Mouse (Mus musculus) large intestine, adult 2 months (tissue): ENCODE data around the gene Tbc1d30. TPM values are rescaled to one million over a fixed set of nuclear protein-coding genes. Genes with fewer than 3 reads are reported as not detected.

ENCODE experiments used
- DNase-seq: peaks from one replicate; pipeline ENCODE4 v3.0.0-alpha.2; 2012; ENCODE audit warnings: low read depth, low spot score
- WGBS: fragments of 180-500 bp; shearing (Covaris S2); methylation state at CpG from one replicate; pipeline ENCODE4 v1.1.7; 2018; 5-methylcytosine and 5-hydroxymethylcytosine counted together
- polyA plus RNA-seq: library from polyadenylated mRNA; depleted of rRNA; stranded (reverse); fragments of >200 nt; gene quantifications from 2 replicates; pipeline ENCODE4 v1.2.3, GENCODE M21; 2012

Gene Tbc1d30
- polyA plus RNA-seq, 1 experiment: 3.5 TPM

DNA sequence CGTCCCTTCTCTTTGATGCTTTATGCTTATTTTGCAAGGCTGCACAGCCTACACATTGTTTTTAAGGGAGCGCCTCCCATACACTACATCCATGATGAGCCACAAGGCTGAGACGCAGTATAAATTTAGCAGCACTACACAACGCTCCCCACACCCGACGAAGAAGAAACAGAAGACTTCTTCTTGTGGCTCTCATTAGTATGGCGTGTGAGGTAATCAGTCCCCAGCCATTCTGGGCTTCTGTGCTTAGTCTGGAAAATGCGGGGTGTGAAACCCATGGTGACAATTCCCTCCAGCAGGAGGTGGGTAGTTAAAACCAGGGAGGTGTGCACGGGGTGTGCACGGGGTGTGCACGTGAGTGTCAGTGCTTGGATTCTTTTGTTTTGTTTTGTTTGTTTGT lies 70.1 kb downstream of the Tbc1d30 start:
- WGBS: 93% methylated on average over 11 of the region's 11 CpGs
- no peak for DNase-seq

DNA sequence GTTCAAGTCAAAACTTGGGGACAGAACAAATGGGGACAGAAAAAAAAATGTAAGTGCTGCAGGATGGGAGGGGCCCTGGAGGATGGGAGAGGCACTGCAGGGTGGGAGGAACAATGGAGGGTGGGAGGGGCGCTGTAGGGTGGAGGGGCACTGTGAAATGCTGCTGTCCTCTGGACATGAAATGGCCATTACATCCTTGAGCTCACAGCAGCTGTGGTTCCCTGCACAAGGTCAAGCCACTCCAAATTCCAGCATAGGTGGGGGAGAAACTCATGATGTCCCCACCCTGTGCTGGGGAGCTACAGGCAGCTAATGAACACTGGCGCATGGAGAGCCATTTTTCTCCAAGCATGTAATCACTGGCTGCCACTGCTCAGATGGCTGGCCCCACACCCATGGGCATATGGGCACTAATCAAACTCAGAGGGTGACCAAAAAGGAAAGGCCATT lies 74.0 kb downstream of the Tbc1d30 start:
- no peak for DNase-seq
- 93% methylated on average over 2 of the region's 2 CpGs for WGBS

DNA sequence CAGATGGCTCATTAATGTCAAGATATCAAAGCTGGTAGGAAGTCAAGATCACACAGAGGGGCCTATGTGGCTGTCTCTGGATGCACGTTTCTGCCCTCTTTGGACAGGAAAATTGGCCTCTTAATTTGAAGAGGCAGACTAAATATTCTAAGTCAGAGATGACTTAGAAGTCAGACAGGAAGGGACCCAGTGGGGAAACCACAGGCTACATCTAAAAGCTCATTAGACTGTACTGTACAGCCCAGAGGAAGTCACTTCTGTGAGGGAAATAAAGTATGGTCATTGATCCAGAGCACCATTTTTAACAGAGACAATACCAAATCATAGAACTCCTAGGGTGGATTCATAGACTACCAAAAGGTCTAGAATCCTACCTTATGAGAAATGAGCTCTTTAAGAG lies 76.1 kb downstream of the Tbc1d30 start:
- no peak for DNase-seq
- 72% methylated on average over 1 of the region's 1 CpGs for WGBS

DNA sequence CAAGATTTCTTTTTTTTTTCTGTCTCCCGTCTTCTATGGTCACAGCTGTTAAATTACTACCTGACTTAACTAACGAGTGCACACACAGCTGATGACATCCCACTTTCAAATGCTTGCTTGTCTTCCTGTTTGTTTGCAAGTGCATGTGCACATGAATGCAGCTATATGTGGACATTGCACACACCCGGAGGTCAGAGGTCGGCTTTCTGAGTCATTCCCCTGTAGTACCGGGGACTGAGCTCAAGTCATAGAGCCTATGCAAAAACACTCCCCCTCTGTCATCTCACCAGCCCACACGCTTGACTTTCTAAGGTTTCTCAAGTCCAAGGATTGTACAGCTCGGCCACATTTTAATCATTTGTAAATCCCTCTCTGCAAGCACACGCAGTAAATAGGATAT lies 80.1 kb downstream of the Tbc1d30 start:
- DNase-seq: no peak
- 79% methylated on average over 8 of the region's 8 CpGs for WGBS

DNA sequence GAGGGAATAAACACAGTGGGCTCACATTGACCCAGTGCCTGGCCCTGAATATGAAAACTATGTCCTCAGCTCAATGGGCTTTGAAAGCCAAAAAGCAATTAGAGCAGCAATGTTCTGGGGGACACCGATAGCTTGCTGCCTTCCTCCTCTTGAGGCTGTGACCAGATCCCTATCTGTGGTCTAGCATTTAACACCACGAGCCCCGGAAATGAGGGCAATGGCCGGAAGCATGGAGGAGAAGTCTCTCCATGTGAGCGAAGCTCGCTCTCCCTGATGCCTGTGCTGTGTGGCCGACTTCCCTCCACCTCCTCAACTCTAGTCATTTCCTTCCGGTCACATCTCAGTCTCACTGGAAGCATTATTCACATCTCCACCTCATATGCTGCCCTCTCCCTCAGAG lies 82.3 kb downstream of the Tbc1d30 start:
- no peak for DNase-seq
- 93% methylated on average over 8 of the region's 8 CpGs for WGBS

DNA sequence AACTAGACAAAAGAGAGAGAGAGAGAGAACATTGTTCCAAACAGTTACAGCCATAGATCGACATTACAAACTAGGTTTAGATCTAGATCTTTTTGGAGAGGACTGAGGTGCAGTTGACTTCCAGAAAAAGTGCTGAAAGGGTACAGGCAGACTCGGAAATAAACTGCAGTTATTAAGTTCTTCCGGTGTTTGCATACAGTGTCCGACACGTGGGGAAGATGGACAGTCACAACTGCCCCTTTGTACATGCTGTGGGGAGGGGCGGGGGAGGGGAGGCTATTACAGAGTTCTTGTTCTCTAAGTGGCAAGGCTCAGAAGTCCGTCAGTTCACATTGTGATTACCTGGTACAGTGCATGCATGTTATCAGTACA lies 86.9 kb downstream of the Tbc1d30 start:
- 17% methylated on average over 7 of the region's 7 CpGs for WGBS

DNA sequence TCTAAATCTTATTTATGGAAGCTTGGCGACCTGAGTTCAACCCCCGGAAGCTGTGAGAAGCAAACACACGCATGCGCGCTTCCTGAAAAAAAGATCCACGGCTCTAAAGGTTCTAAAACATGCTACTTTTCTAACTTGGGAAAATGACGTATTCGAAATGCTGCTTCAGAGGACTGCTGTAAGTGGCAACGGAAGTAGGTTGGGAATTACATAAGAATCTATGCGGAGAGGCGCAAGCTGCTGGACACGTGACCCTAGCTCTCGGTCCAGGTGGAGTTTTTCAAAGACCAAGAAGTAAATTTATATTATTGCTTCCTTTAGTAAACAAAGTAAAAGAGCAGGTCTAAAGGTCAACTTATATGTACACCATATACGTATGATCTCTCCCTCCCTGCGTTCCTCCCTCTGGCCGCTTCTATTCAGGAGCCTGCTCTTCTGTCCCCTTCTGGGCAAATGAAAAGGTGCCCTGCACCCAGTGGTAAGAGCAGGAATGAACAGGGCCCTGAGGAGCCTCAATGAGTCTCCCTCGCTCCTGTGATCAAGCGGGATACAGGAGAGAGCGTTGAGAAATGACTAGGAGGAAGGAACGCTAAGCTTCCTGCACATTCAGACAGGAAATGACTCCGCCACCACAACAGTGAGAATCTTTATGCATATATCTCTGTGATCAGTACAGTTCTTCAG lies 87.4 kb downstream of the Tbc1d30 start:
- WGBS: 11% methylated on average over 21 of the region's 21 CpGs

More for the DNA sequence above, 86.9 kb downstream of the Tbc1d30 start:
- no peak for DNase-seq

DNA sequence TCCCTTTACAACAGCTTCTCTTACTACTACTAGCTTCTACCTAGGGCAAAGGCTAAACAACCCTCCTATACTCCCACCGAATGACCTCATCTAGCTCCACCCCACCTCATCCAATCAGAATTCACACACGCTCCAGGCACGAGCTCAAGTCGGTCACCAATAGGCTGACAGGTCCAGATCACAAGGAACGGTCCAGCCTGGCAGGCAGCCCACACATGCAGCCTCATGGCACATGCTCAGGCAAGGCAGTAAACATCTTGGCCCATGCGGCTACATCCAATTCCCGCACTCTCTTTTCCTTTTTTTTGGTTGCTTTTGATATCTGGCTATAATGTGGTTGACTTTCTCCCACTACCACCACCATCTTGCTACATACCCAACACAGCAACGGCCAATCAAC lies 88.9 kb downstream of the Tbc1d30 start:
- 95% methylated on average over 8 of the region's 8 CpGs for whole genome bisulfite sequencing
- DNase-seq: no peak

More for the DNA sequence above, 87.4 kb downstream of the Tbc1d30 start:
- peak; percentile 52 for DNase-seq

DNA sequence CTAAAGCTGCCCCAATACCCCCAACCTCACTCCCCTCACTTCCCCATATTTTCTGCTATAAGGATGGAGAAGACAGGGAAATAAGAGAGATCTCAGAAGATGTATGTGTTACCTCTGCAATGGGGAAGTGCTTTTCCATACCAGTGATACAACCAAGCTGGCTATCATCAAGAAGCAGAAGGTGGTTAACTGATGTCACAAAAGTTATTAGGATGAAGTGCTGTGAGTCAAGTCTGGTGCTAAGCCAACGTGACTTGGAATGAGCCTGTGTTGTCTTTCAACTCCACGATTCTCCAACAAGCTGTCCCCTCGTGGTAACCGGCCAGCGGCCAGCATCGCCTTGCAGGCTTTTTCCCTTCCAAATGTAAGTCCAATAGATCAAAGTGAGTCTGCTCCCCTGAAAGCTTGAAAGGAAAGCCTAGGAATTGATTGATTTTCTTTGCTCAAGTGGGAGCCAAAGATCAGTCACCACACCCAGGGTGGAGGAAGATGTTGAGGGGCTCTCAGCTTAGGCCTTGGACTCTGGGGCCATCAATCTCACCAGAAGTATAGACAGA lies 90.0 kb downstream of the Tbc1d30 start:
- DNase-seq: no peak
- WGBS: 86% methylated on average over 6 of the region's 6 CpGs

DNA sequence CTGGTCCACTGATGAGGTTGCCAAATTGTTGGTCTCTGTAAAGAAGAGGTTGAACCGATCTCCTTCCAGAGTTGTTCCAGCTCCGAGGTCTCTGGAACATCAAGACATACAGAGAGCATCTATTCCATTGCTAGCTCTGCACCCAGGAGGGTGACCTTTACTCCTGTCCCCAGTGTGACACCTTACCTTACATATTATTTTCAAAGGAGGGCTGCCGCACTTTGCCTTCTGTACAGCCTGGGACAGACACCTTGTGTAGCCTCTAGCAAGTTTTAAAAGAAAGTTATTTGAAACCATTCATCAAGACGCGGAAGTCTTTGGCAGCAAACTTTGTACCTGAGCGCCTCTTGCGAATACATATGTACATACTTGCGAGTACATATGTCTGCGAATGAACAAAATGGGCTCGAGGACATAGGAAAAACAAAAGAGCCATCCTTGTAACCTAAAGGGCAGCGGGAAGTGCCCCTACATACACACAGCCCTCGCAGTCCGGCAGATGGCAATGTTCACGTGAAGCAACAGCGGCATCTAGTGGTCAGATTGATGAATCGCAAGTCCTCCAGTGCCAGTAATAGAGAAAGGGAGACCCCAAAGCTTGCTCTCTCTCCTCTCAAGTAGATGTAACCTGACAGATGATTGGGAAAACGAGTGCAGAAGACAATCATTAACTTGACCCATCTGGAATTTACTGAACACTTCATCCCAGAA lies 94.8 kb downstream of the Tbc1d30 start:
- 21% methylated on average over 17 of the region's 17 CpGs for WGBS
- no peak for DNase-seq

DNA sequence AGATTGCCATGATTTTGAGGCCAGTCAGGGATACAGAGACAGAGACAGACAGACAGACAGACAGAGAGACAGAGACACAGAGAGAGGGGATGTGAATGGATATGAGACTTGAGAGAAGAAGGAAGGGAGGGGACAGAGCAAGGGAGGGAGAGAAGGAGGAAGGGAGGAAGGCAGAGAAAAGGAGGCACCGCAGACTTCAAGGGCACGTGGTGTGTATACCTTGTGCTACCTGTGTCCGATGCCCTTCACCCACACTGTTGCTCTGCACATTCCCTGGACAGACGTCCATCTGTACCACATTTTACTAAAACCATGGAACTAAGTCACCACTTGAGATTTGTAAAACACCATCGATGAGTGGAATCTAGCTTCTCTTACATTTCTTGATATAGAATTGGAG lies 95.6 kb downstream of the Tbc1d30 start:
- no peak for DNase-seq
- 94% methylated on average over 5 of the region's 5 CpGs for WGBS

DNA sequence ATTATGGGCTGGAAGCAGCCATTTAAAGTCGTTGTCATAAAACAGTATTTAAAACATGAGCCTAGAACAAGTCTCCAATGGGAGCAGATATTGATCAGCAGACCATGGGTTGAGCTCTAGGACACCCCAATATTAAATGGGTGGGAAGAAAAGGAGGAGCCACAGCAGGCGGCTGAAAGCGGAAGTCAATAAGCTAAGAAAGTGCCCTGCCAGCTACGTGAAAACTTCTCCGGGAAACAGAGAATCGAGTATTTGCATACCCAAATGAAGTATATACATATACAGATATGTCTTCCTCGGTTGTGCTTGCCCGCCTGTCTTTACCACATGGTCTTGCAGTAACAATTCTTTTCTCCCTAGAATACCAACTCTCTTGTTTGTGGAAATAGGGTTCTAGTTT lies 96.7 kb downstream of the Tbc1d30 start:
- 84% methylated on average over 8 of the region's 8 CpGs for WGBS
- DNase-seq: no peak

DNA sequence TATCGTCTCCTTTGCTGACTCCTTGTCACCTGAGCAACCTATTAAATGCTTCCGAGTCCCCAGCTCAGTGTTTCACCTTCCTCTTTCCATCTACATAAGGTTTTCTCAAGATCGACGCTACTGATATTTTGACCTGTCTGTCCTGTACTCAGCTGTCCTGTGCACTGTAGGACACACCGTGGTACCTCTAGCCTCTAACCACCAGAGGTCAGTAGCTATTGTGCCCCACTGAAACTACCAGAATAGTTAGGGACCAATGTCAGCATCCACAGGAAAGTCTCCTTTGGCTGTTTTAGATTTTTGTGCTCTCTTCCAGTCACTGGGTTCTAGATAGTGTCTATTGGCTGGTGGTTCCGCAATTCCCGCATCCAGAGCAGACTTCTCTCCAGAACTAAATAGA lies 98.3 kb downstream of the Tbc1d30 start:
- DNase-seq: no peak
- 66% methylated on average over 7 of the region's 7 CpGs for WGBS

DNA sequence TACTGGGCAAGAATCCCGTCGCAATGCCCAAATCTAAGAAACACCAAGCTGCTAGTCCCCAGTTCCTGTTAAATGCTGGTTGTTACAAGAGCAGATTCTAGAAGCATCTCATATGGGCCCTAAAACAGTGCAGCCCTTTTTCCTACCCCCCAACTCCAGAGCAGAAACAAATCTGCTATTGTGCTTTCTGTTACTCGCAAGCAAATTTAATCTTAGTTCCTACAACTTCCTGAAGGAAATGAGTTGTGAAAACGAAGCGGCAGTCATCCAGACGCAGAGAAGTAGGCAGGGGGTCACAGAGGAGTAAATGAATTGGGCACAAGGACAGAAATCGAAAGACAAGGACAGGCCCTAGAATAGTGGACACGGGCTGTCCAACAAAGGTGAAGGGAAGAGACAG lies 99.9 kb downstream of the Tbc1d30 start:
- no peak for DNase-seq

DNA sequence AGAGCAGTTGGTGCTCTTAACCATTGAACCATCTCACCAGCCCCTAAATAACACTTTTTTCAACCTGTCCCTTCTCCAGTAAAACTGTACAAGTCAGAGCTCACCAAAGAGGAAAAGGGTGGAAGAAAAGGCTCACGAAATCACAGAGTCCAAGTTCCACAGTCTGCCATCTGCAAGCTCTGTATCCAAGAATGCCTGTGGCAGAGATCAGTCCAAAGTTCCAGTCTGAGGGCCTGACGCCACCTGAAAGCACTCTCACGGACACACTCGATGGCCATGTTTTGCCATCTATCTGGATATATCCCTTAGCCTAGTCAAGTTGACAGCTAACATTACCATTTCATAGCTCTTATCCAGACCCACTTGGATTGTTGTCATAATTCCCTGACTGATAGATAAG lies 101.3 kb downstream of the Tbc1d30 start:
- WGBS: 89% methylated on average over 4 of the region's 4 CpGs
- no peak for DNase-seq

More for the DNA sequence above, 99.9 kb downstream of the Tbc1d30 start:
- 34% methylated on average over 8 of the region's 8 CpGs for WGBS

DNA sequence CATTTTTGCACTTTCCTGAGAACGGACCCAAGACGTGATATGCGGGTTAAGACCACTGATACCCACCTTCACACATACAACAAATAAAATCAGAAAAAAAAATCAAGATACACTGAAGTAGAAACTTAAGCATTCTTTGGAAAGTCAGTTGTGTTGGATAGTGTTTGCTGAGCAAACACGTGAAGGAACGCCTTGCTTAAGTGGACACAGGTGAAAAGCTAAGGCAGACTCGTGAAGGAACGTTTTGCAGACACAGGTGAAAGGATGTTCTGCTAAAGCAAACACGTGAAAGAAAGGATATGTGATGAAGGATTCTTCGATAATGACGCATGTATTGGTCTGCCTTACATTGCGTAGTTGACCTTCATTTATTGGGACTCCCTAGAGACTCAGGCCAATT lies 103.5 kb downstream of the Tbc1d30 start:
- no peak for DNase-seq
- 65% methylated on average over 11 of the region's 11 CpGs for WGBS

DNA sequence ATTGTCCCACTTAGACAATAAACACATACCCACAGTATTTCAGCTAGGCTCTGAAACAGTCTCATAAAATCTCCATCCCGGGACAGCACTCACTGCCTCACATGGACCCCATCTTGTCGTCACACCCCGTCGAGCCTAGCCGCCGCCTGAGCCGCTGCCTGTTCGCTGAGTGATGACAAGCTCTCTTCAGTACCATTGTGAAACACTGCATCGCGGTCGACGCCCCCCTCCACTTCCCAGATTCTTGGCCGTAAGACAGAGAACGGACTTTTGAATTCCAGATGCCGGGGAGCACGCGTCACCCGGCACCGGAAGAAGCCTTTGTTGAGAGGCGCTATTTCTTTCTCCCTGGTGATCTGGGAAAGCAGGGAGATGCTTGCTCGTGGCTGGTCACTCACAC lies 104.1 kb downstream of the Tbc1d30 start:
- WGBS: 93% methylated on average over 21 of the region's 21 CpGs
- no peak for DNase-seq

DNA sequence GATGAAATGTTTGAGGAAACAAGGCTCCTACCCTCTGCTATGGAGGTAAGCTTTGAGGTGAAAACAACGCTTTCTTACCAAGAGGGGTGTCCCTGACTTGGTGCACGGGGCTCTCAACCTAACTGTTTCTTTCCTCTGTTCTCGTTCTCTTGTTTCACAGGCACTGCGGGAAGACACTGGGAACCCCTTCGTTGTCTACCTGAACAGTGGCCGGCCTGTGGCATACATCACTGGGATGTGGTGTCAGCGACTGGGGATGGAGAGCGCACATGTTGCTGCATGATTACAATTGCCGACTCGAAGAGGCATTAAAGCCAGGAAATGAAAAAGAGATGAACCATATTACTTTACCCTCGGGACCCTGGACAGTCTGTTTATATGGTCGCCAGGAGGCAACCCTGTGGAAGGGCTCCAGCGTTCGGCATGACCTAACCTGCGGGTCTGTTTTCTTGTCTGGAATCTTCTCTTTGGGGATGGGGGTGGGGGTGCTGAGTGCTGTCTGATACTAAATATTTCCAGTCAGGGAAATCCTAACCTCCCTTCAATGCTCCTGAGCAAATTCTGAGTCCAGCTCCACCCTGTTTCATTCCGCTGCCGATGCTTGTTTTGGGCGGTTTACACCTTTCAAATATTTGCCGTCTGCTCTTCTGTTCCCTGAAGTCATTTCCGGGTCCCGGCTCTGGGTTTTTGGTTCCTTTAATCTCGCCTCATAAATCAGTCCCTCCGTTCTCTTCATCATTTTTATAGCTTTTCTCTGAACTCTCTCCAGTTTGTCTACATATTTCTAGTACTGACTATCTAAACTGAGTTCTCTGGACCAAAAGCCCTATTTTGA lies 107.5 kb downstream of the Tbc1d30 start:
- WGBS: 32% methylated on average over 23 of the region's 23 CpGs
- DNase-seq: no peak

DNA sequence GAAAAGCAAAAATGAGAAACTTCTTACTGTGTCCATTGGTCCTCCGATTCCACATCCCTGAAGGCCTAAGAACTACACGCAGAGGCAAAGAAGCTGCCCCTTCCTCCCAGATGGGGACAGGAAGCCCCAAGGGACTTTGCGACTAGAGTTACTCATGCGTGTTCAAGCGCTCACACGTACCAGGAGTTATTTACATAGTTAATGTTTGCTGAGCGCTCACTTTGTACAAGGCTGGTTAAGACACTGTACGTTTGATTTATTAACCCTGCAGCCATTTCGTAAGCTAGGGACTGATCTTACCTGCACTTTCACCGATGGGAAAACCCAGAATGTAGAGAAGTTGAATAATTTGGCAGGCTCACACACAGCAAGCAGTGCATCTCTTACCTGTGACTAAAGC lies 108.5 kb downstream of the Tbc1d30 start:
- no peak for DNase-seq
- 43% methylated on average over 10 of the region's 10 CpGs for WGBS

DNA sequence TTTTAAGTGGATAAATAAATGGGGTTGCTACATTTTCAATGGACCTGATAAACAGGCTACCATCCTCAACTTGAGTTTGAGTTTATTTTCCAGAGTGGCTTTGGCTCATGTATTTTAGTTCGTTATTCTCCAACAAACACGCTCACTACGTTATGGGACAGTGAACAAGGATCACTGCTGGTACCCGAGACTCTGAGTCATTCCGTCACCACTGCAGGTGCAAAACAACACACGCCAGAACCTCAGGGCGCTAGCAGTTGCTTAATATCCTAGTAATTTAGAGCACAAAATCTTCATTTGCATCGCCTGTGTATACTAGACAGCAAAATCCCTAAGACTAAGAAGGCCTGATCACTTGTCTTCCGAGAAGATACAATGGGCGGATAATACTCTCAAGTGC lies 112.0 kb downstream of the Tbc1d30 start:
- WGBS: 90% methylated on average over 10 of the region's 10 CpGs

More for the DNA sequence above, 112.0 kb downstream of the Tbc1d30 start:
- DNase-seq: no peak
